Mouse (Mus musculus) C2C12 (cell line): ENCODE measurements around the gene Eps8l3.

Source experiments
- CTCF ChIP-seq: IDR thresholded peaks from one replicate; pipeline ENCODE4 v1.5.1; 2011; ENCODE audit not compliant: control insufficient read depth, insufficient read depth, insufficient read length
- MAX ChIP-seq: IDR thresholded peaks from one replicate; pipeline ENCODE4 v1.6.1; 2011; ENCODE audit warnings: mild to moderate bottlenecking, control low read depth

GRCm38 (mm10) chr3:107844499-107844898 lies 32.5 kb upstream of the Eps8l3 start:
- TF ChIP-seq MAX (peak; percentile 57), CTCF (no peak)
